Mouse (Mus musculus): ENCODE results near the gene Dtd1.

The Dtd1 gene

DNA sequence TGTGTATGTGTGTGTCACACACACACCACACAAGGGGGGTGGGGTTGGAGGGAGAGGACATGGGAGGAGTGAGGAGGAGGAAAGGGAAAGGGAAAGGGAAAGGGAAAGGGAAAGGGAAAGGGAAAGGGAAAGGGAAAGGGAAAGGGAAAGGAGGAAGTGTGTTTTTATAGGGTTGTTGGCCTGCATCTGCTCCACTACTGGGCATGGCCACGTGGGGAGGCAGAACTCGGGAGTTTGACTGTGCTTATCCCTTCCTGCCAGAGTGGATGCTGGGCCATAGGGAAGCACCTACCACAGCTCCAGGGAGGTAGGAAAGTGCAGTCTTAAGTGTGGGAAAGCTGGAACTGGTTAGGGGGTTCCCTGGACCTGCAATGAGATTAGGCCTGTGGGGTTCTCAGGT is 114.9 kb downstream of the Dtd1 start:
- no peak for DNase-seq (ENCODE audit: low read depth, low spot score)

DNA sequence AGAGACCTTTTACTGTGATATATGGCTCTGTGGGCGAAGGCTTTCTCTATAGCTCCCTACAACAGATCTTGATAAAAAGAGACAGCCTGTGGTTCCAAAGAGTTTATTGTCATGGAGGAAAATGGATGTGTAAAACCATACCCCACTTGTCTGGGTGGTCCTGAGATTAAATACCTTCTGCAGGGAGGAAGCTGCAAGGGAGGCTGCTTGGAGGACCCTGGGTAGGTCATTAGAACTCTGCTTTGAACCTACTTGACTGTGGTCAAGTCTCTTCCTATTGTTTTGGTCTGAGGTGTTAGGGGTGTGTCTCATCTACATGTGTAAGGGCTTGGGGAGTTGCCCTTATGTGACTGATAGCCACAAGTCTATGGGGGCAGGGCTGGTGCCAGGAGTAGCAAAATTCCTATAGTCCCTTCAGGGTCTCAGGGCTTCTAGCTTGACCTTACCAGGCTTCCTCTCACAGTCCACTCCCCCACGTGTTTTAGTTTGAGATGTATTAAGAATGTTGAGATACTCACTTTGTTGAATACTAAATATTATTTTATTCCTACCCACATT is 115.6 kb downstream of the Dtd1 start:
- no peak for DNase-seq (ENCODE audit: low read depth, low spot score)

DNA sequence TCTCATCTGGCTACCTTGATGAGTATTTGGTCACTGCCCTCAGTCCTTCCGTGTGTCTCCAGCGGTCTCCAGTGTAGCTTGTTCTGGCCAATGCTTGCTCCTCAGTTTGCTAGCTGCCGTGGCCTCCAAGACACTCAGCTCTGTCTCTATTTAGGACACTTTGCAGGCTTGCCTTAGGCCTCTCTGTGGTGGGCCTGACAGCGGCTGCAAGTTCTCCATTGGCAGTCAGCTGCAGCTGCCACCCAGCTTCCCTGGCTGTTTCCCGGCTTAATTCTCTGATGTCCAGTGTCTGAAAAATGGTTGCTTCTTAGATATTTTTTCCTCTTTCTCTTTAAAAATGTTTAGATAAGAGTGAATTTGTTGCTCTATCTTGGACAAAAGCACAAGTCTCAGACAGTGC is 116.6 kb downstream of the Dtd1 start:
- DNase-seq (ENCODE audit: low read depth, low spot score): no peak

DNA sequence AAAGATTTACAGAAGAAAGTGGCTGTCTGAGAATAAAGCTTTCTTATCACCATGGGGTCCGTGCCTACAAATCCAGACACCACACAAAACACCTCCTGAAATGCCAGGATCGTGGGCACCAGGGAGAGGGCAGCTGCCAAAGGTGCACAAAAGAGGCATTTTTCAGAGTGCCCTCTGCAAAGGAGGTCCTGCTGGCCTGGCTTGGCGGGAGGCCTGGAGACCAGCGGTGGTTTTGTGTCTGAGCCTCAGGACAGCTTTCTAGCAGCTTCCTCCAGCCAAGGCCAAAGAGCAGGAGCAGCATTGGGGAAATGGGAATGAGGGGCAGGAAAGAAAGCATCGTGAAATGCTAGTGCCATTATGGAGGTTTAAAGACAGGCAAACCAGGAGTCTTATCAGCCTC is 118.6 kb downstream of the Dtd1 start:
- DNase-seq (ENCODE audit: low read depth, low spot score): no peak

DNA sequence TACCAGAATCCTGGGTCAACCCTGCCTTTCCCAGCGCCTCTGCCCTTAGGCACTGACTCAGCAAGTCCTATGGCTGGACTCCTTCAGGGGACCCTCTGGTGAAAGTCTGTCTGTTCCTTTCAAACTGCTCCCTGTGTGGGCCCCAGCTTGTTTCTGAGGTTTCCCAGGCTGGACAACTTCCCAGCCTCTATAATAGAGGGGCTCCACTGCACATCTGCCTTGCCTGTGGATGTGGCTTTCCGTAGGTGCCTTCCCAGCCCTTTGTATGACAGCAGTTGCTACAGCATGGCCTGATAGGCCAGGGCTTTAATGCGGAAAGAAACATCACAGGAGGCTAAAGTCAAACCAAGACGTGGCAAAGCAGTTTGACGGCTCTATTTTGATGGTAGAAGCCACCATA is 119.6 kb downstream of the Dtd1 start:
- DNase-seq (ENCODE audit: low read depth, low spot score): no peak

DNA sequence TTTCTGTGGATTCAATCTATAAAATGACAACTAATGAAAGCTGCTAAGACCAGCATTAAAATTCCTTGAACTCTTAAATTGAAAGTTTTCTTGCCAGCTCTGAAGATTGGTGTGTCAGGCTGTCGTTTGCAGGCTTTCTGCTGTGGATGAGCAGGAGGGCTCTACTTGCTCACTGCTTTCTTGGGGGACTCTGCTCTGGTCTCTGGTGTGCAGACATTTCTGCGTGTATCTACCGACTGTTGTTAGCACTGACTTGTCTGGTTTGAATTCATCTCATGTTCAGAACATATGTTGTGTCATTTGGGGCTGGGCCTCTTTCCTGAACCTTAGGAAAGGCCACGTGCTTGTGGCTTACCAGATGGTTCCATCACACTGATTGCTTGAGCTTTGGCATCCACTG is 120.0 kb downstream of the Dtd1 start:
- DNase-seq (ENCODE audit: low read depth, low spot score): no peak

DNA sequence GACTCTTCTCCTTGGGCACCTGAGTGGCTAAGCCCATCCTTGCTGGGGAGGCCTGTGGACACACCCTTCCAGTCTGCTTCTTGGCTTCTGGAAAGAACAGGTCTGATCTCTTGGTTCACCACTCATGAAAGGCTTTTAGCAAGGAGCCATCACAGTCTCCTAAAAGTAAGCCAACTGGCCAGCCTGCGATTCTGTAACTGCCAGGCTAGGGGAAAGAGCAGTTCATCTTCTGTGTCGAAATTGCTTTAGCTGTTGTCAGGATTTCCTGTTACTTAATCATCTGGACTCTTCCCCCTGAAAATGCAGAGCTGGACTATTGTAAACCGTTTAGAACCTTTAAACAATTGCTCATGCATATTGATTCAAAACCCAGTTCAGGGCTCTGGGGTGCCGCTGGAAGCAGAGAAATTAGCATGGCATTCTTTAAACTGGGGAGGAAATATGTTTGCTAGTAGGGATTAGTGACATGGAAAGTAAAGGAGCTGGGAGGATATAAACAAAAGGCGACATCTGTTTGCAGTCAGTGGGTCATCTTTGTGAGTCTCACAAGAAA is 120.8 kb downstream of the Dtd1 start:
- no peak for DNase-seq (ENCODE audit: low read depth, low spot score)

DNA sequence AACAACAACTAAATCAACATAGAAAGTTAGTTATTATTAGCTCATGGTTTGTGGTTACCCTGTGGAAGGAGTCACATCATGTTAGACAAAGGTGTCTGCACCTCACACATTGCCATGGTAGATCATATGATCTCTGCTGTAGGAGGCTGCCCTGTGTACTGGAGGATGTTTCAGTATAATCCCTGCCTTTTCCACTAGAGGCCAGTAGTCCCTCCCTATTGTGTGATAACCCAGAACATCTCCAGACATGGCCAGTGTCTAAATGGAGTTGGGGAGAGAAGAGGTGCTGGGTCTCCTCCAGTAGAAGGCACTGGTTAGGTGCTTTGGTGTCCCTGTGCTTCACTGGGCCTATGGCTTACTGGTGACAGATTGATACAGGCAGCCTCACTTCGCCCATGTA is 125.0 kb downstream of the Dtd1 start:
- DNase-seq (ENCODE audit: low read depth, low spot score): peak; percentile 68

DNA sequence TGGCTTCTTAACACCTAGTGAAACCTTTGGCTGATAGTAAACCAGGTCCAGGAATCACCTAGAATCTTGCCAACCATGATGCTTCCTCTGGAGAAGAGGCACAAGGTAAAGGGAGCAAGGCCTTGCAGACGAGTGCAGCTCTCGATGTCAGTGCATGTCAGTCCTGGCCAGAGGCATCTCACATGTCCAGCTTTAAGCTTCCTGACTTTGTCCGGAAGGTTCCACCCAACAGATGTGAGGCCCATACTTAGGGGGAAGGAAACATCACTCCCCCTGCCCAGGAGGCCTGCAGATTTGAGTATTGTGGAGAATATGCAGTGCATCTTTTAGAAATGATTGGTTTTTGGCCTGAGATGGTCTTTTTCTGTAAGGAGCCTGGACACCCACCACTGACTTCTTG is 127.4 kb downstream of the Dtd1 start:
- DNase-seq (ENCODE audit: low read depth, low spot score): no peak

DNA sequence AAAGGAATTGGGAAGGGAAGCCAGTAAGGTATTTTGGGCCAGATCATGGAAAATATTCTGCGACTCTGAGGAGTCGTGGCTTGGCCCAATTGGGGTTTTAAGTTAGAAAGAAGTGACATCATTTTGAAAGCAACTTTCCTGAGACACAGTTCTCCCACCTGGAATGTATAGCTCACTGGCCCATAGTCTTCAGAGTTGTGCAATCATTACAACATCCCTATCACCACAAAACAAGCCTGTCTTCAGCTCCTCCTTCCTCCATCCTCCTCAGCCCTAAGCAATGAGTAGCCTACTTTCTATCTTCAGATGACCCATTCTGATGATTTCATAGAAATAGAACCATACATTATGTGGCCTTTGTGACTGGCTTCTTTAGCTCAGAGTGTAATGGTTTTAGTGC is 130.1 kb downstream of the Dtd1 start:
- no peak for DNase-seq (ENCODE audit: low read depth, low spot score)

DNA sequence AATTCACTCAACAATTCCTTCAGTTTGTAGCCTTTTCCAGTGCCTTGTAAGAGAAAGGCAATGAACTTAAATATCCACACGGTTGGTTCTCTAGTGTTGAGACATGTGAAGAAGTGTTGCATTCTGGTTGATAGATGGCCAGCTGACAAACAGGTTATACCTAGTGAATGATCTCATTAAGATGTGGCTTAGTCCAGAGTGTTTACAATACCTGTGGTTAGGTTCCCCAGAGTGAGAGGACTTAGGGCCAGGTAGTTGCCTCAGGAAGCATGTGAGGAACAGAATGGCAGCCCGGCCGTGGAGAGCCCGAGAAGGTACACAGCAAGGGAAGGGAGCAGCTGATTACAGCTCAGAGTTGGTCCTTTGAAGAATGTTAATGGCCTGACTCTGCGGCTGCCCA is 138.5 kb downstream of the Dtd1 start:
- no peak for DNase-seq (ENCODE audit: low read depth, low spot score)

DNA sequence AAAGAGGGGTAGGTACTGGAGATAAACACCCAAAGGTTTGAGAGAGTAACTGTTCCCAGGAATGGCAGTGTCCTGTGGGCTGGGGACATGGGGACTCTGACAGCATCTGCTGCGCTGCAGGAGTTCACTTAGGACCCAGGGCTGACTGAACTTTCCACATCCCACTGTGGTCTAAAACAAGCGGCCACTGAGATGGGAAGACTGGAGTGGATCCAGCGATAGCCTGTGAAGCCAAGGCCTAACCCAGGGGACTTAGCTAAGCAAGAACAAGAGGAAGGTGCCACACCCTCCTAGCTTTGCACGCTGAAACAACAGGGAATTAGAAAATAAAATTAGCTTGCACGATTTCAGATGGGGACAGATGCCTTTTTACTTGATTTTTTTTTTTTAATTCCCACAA is 138.9 kb downstream of the Dtd1 start:
- no peak for DNase-seq (ENCODE audit: low read depth, low spot score)

DNA sequence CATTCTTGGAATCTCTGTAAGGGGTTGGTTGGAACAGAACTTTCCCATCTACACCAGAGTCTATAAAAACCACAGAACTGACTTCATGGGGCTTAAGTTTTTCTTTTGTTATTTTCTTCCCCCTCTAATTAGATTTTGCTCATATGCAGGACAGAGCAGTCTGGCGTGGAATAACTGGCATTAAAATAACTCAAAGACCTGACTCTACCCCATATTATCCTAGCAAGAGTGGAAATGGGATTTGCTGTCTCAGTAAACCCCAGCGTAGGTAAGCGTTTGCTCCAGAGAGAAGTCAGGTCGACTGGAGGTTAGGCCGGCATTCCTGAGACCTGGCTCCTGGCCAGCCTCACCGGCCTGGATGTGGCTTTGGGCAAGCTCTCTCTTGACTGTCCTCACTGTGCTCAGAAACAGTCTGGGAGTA is 140.9 kb downstream of the Dtd1 start:
- no peak for DNase-seq (ENCODE audit: low read depth, low spot score)

DNA sequence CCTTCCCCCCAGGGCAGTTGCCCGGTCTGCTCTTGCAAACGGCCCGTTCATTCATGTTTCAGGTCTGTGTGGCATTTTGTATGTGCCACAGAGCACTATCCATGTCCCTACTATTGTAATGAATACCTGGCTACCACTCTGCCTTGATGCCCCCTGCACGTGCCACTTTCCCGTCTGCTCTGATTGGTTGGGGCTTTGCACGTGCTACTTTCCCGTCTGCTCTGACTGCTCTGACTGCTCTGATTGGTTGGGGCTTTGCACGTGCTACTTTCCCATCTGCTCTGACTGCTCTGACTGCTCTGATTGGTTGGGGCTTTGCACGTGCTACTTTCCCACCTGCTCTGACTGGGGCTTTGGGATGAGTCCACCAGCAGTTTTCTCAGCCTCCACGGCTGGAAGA is 142.3 kb downstream of the Dtd1 start:
- DNase-seq (ENCODE audit: low read depth, low spot score): no peak

DNA sequence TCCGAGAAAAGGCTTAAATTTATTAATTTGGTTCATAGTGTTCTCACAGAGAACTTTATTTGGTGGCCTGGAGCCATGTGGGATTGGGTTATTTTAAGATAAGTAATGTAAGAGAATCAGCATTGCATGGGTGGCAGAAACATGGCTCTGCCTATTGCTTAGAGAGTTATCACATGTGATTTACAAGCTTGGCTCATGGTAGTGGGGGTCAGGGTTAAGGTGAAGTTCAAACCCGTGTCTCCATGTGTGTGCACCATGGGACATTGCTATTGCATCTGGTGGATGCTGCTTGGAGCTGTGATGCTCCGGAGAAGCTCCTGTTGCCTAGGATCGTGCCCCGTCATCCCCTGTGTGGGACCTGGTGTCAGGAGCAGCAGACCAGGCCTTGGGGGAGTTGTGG is 143.6 kb downstream of the Dtd1 start:
- DNase-seq (ENCODE audit: low read depth, low spot score): no peak

DNA sequence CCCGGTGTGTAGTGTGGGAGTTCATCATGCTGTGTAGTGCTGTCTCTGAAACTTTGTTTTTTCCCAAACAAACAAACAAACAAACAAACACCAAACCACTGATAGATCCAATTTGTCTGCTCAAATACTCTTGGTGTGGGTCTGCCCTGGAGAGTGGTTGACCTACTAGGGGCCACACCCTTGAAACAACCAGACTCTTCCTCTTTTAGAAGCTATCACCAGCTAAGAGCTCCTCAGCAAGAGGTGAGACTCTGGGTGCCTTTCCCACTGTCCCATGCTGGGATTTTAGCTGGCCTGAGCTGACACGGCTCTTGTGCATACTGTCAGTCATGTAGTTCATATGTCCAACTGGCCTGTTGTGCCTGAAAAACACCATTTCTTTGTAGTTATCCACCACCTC is 145.6 kb downstream of the Dtd1 start:
- no peak for DNase-seq (ENCODE audit: low read depth, low spot score)

DNA sequence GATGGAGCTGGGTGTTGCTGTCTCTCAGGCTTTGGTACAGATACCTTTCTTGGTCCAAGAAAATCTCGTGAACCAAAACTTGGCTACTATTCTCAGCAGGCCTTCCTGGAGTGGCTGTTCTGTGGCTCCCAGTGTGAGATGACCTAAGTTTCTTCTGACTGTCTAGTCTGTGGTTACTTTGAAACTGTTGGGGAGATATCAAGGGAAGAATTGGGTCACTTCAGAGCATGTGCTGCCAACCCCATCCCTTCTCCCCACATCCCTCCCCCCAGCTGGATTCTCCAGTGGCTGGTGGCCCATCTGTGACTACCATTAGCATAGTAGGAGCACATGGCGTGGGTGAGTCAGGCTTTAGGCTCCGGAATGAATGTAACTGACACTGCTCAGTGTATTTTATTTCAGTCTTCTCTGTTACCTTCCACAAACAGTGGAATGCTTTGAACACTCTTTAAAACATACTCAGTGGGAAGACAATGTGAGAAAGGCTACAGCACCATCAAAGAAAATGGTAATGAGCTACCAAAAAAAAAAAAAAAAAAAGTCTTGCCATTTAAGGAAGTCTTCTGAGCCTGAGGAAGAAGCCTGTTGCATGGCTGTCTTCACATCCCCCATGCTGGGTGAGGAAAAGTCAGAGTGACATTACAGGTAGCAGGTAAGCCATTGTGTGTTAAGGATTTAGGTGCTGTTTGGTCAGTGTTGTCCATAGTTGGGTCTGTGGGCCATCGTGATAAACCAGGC is 146.5 kb downstream of the Dtd1 start:
- peak; percentile 13 for DNase-seq (ENCODE audit: low read depth, low spot score)

DNA sequence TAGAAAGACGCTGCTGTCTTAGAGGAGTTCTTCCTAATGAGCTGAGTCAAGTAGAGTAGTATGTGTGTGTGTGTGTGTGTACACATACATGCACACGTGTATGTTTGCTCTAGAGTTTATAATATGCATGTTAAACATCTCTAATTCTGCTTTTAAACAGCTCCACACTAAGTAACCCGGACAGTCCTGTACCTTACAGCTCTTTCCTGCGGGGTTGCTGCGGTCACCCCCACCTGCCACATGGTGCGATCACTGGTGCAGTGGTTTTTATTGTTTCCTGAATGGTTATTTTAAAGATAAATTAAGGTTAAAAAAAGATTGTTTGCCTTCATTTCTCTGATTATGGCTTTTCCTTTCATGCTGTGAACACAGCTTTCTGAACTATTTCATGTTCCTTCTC is 153.9 kb downstream of the Dtd1 start:
- DNase-seq (ENCODE audit: low read depth, low spot score): no peak

DNA sequence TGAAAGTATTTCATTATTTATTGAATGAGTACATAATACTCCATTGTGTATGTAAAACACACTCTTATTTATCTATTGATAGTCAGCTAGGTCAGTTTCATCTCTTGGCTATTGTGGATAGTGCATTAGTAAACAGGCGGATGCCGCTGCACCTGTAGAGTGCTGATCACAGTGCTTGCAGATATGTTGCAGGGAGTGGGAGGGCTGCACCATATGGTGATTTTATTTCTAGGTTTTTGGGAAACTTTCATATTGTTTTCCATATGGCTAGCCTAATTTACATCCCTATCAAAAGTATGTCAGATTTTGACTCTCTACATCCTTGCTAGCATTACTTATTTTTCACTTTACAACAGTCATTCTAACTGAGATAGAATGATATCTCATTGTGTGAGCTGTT is 155.3 kb downstream of the Dtd1 start:
- no peak for DNase-seq (ENCODE audit: low read depth, low spot score)

DNA sequence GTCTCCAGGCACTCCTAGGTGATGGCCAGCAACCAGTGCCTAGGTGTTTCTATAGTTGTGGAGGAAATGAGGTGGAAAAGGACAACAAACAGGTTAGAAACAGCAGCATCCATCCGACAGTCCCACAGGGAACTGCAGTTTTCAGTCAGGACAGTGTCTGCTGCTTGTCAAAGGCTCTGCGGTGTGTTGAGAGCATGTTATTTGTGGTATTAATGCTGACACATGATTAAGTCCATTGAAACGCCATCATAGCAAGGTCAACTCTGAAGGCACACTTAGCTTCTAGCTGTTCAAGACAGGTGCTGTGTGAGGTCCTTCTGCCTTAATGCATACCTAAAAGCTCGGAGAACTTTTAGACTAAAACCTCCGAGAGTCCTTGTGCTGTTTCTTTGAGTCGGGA is 161.0 kb downstream of the Dtd1 start:
- no peak for DNase-seq (ENCODE audit: low read depth, low spot score)

DNA sequence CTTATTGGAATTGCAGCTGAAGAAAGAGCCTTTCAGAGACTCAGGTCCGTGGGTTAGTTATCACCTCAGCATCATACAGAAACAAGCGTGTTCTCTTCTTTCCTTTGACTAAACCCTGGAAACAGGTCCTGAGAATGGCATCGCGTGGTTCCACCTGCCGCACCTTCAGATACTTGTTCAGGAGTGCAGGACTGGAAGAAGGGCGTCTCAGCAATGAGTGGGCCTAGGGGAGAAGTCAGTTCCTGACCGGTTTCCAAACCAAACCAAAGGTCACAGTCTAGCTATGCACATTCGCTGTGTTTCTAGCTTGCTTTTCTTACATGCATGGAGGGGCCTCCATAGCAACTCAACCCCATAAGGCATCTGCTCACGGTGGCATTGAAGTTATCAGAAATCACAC is 164.0 kb downstream of the Dtd1 start:
- no peak for DNase-seq (ENCODE audit: low read depth, low spot score)

DNA sequence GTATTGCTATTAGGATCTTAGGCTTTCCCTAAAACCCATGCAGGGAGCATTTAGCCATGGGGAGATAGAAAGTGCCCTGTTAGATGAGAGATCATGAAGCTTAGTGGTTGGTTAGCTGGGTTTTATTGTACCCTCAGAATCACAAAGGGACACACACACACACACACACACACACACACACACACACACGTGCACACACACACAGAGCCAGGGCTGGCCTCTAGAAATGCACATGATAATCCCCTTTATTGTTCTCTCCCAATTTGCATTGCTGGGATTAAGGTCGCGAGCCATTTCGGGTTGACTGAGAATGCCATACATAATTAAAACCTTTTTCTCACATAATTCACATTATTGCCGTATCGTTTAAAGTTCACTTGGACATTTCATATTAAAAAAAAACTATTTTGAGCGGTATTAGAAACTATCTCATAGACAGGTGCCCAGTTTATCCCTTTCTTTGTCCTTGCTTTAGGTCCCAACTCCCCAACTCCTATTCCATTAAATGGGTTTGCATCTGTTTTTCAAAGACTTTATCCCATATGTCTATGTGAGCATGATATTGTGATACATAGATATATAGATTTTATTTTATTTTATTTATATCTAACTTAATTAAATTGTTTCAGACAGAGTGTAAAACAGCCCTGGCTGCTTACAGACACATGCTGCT is 164.6 kb downstream of the Dtd1 start:
- DNase-seq (ENCODE audit: low read depth, low spot score): no peak

DNA sequence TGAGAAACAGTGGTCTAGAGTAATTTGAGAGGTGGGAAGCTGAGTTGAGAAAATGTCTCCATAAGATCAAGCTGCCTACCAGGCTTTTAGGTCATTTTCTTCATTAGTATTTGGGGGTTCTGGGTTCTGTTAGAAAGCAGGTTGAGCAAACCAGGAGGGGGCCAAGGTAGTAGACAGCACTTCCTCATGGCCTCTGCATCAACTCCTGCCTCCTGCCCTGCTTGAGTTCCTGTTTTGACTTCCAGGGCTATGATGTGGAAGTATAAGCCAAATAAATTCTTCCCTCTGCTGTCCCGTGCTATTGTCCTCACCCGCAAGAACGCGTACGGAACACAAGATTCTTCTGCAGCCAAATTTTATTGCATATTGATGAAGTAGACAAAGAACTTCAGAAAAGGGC is 165.5 kb downstream of the Dtd1 start:
- no peak for DNase-seq (ENCODE audit: low read depth, low spot score)

All from 3T3-L1 (cell line).